Mouse (Mus musculus): ENCODE results near the gene Gm11444.

Gm11444 gene

DNA sequence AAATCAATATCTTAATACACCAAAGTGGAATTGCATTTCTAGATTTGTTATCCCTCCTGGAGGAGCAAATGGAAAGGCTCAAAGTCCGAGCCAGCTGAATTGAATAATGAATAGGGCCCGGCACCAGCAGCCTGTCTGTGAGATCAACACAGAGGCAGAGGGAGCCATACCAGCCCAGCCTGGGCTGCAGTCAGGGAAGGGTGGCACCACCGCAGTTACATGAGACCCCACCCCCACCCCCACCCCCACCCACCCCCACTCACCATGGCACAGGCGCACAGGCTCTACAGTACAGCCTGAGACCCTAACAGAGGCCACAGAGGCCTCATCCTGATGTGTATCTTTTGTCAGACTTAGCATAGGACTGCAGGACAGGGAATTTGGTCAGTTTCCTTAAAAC lies 35.5 kb downstream of the Gm11444 start:
- no peak for ATAC-seq (ENCODE audit: low TSS enrichment)

DNA sequence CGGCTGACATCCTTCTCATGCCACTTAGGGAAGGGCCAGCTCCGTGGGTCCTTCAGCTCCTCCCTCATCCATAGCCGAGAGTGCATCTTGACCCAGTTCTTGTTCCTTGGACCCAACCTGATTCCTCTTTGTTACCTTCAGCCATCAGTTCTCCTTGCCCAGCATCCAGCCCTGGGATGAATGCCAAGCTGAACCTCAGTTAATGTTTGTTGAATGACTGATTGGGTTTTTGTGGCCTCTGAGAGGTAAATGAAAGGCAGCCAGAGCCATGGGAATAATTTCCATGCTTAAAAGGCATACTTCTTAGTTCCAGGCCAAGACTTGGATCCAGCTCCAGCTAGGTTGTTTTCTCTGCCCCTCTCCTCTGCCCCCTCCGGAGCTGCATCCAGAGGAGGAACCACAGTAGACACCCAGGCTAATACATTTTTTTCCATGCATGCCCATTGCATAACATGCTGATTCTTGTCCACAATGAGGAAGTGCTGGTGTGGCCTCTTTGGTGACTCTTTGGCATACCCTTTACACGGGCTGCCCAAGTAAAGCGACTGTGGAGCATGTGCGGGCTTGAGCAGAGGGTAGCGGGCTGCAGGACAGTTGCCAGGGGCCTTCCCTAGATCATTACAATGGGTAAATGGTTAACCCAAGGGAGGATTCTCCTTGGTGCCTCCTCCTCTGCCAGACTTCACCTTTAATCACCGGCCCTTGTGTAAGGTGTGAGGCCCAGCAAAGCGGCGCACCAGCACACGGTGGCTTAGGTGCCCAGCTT lies 37.7 kb downstream of the Gm11444 start:
- ATAC-seq (ENCODE audit: low TSS enrichment) = no peak

GRCm38 (mm10) chr11:85811676-85812075 lies 38.5 kb downstream of the Gm11444 start:
- no peak for ATAC-seq (ENCODE audit: low TSS enrichment)

- ATAC-seq (ENCODE audit: low TSS enrichment) = no peak
Measured at GRCm38 (mm10) chr11:85811229-85811628, 38.9 kb downstream of the Gm11444 start.

GRCm38 (mm10) chr11:85807353-85807752 lies 42.8 kb downstream of the Gm11444 start:
- ATAC-seq (ENCODE audit: low TSS enrichment) = no peak

DNA sequence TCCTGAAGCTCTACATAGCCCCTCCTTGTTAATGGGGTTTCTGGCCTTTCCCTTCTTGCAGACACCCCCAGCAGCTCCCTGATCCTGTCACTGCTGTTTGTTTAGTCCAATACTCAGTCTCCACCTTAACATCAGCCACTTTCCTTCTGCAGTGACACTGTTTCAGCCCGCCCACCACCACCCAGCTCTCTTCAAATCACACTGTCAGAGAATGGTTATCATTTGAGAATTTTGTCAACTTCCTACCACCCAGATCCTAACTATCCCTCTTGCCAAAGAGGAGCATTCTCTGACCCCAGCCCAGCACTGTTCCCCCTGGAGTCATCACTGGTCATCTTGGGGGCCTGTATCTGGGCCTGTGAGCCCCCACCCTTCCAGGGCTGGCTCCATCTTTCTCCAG lies 44.4 kb downstream of the Gm11444 start:
- ATAC-seq (ENCODE audit: low TSS enrichment) = no peak

DNA sequence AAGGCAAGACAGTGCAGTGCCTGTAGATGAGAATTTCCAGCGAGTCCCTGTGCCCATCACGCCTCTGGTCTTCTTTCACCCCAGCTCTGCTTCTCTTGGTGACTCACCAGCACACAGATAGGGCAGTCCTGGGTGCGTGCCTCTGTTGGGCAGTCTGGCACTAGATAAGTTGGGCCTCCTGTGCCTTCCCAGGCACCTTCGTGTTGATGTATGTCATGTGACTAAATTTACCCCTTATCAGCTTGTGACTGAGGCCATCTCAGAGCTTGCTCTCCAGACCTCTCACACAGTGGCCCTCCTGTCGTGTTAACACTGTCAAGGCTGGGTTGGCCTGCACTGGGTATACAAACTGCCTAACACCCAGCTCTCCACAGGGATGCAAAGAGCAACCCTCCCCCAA lies 46.1 kb downstream of the Gm11444 start:
- ATAC-seq (ENCODE audit: low TSS enrichment) = no peak

DNA sequence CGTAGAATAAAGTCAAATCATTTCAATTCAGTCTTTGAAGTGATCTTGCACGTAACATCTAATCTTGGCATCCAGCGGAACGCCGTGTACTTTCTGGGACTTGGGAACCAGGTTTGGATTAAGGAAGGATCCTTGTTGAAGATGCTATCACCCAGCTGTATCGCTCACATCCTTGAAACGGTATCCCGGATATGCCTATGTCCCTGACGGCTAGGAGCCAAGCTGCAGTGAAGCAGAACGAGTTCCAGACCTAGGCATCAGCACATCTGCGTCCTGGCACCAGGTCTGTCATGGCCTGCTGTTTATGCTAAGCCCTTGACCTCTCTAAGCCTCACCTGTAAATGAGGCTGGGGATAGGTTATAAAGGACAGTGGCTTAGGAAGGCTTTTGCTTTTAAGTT lies 49.8 kb downstream of the Gm11444 start:
- ATAC-seq (ENCODE audit: low TSS enrichment) = no peak

DNA sequence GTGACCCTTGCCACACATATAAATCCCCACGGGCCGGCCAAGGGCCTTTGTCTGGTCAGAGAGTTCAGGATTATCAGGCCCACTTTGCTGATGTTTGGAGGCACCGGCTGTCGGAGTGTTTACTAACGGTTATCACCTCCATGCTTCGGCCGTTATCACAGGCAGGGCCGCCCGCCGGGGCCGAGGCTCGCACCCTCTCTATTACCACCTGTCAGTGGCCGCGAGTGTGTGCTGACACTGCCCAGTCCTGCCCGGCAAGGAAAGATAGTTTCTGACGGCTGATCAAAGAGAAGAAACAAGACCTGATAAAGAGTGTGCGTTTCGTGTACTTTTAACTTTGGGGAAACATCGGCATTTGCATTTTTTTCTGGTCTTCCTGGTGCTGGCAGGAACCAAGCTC lies 50.3 kb downstream of the Gm11444 start:
- no peak for ATAC-seq (ENCODE audit: low TSS enrichment)

GRCm38 (mm10) chr11:85799456-85799855 lies 50.7 kb downstream of the Gm11444 start:
- ATAC-seq (ENCODE audit: low TSS enrichment) = no peak
